Mouse (Mus musculus) bone marrow, adult 2 months (tissue): Measurements from ENCODE around the gene Ufc1. TPM values are rescaled to one million over a fixed set of nuclear protein-coding genes. Genes with fewer than 3 reads are reported as not detected.
"Not testable (repeated sequence)": the region's sequence is repeated elsewhere in the genome, so short reads cannot be mapped to it uniquely, and the experiment has no call there.

Experiments used
- H3K27ac ChIP-seq: fragments of 200-500 bp; 2 replicates; pipeline ENCODE4 v1.5.1; 2012; ENCODE audit warnings: low read depth, mild to moderate bottlenecking, control low read depth, inconsistent platforms, low read length; ENCODE audit not compliant: control insufficient read depth, poor library complexity, insufficient read depth
- H3K4me1 ChIP-seq: fragments of 200-500 bp; 2 replicates; pipeline ENCODE4 v1.6.1; 2011; ENCODE audit warnings: low read length; ENCODE audit not compliant: control insufficient read depth, insufficient read depth
- H3K4me3 ChIP-seq: fragments of 200-500 bp; replicated peaks from 2 replicates; pipeline ENCODE3; 2011; ENCODE audit warnings: mild to moderate bottlenecking, low read depth, low read length, control low read depth; ENCODE audit not compliant: control insufficient read depth
- CTCF ChIP-seq: fragments of 200-500 bp; IDR thresholded peaks from 2 replicates; pipeline ENCODE4 v1.5.1; 2011; ENCODE audit warnings: low read length, control low read depth; ENCODE audit not compliant: control insufficient read depth, insufficient read depth
- POLR2A ChIP-seq: fragments of 200-500 bp; IDR thresholded peaks from 2 replicates; pipeline ENCODE4 v1.6.1; 2011; ENCODE audit warnings: low read depth, mild to moderate bottlenecking, control low read depth, low read length, borderline replicate concordance; ENCODE audit not compliant: control insufficient read depth
- WGBS: fragments of 180-500 bp; shearing (Covaris S2); methylation state at CpG from one replicate; pipeline ENCODE4 v1.1.7; 2018; 5-methylcytosine and 5-hydroxymethylcytosine counted together
- polyA plus RNA-seq: library from polyadenylated mRNA; stranded (reverse); fragments of >200 nt; gene quantifications from 2 replicates; pipeline ENCODE4 v1.2.4, GENCODE M21; 2011; ENCODE audit warnings: low replicate concordance; ENCODE audit not compliant: missing spikeins, insufficient read depth, insufficient read length

Ufc1 gene
- polyA plus RNA-seq, 1 experiment = 84.2 TPM

DNA sequence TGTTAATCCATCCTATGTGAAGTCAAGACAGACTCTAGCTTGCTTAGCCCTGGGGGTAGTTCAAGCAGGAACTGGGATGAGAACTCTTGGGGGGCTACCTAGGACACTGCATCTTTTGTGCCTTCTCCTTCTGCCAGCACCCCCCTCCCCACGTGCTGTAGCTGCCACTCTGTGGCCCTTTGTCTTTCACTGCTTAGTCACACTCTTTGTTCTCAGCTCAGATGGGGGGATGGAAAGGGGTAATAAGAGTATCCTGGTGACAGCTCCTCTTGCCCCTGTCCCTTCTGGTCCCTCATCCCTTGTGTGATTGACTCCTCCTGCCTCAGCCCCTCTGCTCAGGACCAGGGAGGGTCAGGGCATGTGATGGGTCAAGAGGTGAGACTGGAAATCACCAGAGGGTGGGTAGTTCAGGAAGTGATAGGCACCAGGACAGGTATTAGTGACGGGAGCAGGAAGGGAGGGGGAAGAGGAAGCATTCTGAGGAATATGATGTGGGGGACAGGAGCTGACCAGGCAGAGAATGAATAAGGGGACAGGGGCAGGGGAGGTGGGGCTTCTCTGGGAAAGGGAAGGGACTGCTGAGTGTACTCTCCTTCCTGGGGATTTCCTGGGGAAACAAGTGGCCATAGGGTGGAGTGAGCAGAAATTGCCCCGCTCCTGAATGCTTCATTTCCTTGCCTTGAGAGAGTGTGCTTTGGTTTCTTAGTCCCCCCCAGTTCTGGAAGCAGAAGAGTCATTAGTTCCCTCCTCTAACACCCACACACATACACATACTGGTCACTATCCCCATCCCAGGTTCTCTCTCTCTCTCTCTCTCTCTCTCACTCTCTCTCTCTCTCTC, 46.2 kb downstream of the Ufc1 start:
- Histone ChIP-seq H3K4me1 (peaks cover 2% of the 10 kb centered on the region; the same call in 1 of the 2 replicates), H3K4me3 (no peak overlapping the region), H3K27ac (no peak overlapping the region)
- TF ChIP-seq CTCF (no peak), POLR2A (no peak)
- WGBS = 50% methylated on average over 3 of the region's 3 CpGs

GRCm38 (mm10) chr1:171247916-171248315, 46.9 kb downstream of the Ufc1 start:
- WGBS = 45% methylated on average over 4 of the region's 4 CpGs
- TF ChIP-seq POLR2A (no peak), CTCF (no peak)
- peaks cover 2% of the 10 kb centered on the region; the same call in 1 of the 2 replicates for H3K4me1 ChIP-seq
- H3K4me3 ChIP-seq = no peak overlapping the region
- no peak overlapping the region for H3K27ac ChIP-seq

- 14% methylated on average over 13 of the region's 13 CpGs for WGBS
- H3K27ac ChIP-seq = peak overlapping the region; percentile 48
- H3K4me1 ChIP-seq = peaks cover 2% of the 10 kb centered on the region; the same call in 1 of the 2 replicates
- TF ChIP-seq POLR2A = no peak
- TF ChIP-seq CTCF = no peak
- H3K4me3 ChIP-seq = peak overlapping the region; percentile 73
These were observed 47.4 kb downstream of the Ufc1 start for GRCm38 (mm10) chr1:171247453-171247841.

DNA sequence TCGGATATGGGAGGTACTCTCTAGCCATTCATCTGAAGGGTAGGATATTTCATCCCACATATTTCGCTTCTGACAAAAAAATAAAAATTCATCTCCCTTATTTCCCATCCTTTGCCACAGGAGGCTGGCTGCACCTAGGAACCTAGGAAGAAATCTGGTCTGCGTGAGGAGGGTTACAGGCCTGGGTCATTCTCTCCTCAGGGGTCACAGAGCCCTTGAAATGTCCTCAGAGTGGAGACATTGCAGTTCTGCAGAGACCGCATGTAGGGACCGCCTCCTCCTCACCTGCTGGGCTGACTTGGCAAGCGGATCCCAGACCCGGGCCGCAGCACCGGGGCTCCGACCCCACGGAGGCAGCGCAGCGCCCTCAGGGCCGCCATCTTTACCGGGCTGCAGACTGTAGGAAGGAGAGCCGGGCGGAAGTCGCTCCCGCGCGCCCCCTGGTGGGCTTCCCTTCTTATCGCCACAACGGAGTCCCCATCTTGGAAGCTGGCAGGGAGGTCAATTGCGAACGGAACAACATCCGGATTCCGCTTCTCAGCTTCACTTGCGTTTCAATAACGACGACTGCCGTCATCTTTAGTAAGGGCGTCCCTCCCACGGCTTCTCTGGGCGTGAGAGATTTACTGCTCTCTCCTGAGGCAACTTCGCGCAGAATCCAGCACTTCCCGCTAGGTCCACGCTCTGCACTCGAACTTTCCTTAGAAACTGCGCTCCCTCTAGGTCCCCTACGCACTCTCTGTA, 47.9 kb downstream of the Ufc1 start:
- H3K4me1 ChIP-seq = peaks cover 2% of the 10 kb centered on the region; the same call in 1 of the 2 replicates
- peak overlapping the region; percentile 48 for H3K27ac ChIP-seq
- WGBS = under 1% methylated on average over 41 of the region's 41 CpGs
- peak overlapping the region; percentile 83 for H3K4me3 ChIP-seq
- TF ChIP-seq POLR2A = peak; percentile 84; the same call in 1 of the 2 replicates
- peak; percentile 86 for TF ChIP-seq CTCF

GRCm38 (mm10) chr1:171245353-171245752, 49.5 kb downstream of the Ufc1 start:
- no peak overlapping the region for H3K4me3 ChIP-seq
- no peak overlapping the region for H3K27ac ChIP-seq
- H3K4me1 ChIP-seq = peaks cover 2% of the 10 kb centered on the region; the same call in 1 of the 2 replicates
- WGBS = 90% methylated on average over 8 of the region's 8 CpGs
- TF ChIP-seq CTCF (no peak), POLR2A (no peak)

GRCm38 (mm10) chr1:171241952-171242351, 52.9 kb downstream of the Ufc1 start:
- not testable (repeated sequence) for H3K27ac ChIP-seq, H3K4me3 ChIP-seq, H3K4me1 ChIP-seq
- WGBS = 89% methylated on average over 12 of the region's 12 CpGs

DNA sequence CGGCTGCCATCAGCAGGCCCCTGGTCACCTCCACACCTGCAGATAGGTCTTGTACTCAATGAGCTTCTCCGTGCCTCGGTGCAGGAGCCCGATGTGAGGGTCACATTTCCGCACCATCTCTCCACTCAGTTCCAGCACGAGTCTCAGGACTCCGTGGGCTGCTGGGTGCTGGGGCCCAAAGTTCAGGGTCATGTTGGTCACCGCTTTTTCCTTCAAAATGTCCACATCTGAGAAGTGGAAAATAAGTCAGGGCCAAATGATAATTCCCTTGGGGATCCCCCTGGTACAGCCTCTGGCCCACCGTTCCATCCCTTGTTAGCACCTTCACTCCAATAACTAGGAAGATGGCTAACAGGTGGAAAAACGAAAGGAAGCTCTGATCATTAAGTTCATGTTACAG, 53.9 kb downstream of the Ufc1 start:
- TF ChIP-seq POLR2A (no peak), CTCF (no peak)
- Histone ChIP-seq H3K27ac (no peak overlapping the region), H3K4me1 (no peaks in the 10 kb centered on the region), H3K4me3 (no peak overlapping the region)
- 90% methylated on average over 10 of the region's 10 CpGs for WGBS

- H3K4me1 ChIP-seq = no peaks in the 10 kb centered on the region; the same call in 1 of the 2 replicates
- TF ChIP-seq POLR2A = no peak
- no peak for TF ChIP-seq CTCF
- no peak overlapping the region for H3K27ac ChIP-seq
- no peak overlapping the region for H3K4me3 ChIP-seq
- WGBS = 87% methylated on average over 15 of the region's 15 CpGs
These were observed 54.7 kb downstream of the Ufc1 start for GRCm38 (mm10) chr1:171239992-171240744.

Other genes with a start within 250 kb of the Ufc1 start
- gene Fcgr3, start 230.1 kb downstream of the Ufc1 start, polyA plus RNA-seq = 18.2 and 56.7 TPM in 2 replicates
- not detected in 2 replicates for gene Cfap126, start 181.1 kb downstream of the Ufc1 start, polyA plus RNA-seq
- 63.6 and 72.1 TPM in 2 replicates for gene Sdhc, start 144.4 kb downstream of the Ufc1 start, polyA plus RNA-seq
- gene Mpz, start 144.3 kb downstream of the Ufc1 start, polyA plus RNA-seq = not detected in 2 replicates
- gene Pcp4l1, start 98.8 kb downstream of the Ufc1 start, polyA plus RNA-seq = 4.3 and 5.1 TPM in 2 replicates
- gene Nr1i3, start 81.1 kb downstream of the Ufc1 start, polyA plus RNA-seq = 0.80 and 1.0 TPM in 2 replicates
- gene Tomm40l, start 72.5 kb downstream of the Ufc1 start, polyA plus RNA-seq = 10.8 and 20.1 TPM in 2 replicates
- gene Apoa2, start 70.0 kb downstream of the Ufc1 start, polyA plus RNA-seq = 66.3 and 203 TPM in 2 replicates
- 102 and 317 TPM in 2 replicates for gene Fcer1g, start 60.7 kb downstream of the Ufc1 start, polyA plus RNA-seq
- 0.25 TPM in 1 of 2 replicates, not detected in the other for gene Adamts4, start 44.6 kb downstream of the Ufc1 start, polyA plus RNA-seq
- gene Ndufs2, start 43.6 kb downstream of the Ufc1 start, polyA plus RNA-seq = 109 and 134 TPM in 2 replicates
- gene B4galt3, start 24.7 kb downstream of the Ufc1 start, polyA plus RNA-seq = 29.8 and 67.5 TPM in 2 replicates
- 197 and 282 TPM in 2 replicates for gene Ppox, start 13.8 kb downstream of the Ufc1 start, polyA plus RNA-seq
- 39.1 and 60.0 TPM in 2 replicates for gene Usp21, start 7.0 kb downstream of the Ufc1 start, polyA plus RNA-seq
- 31.6 and 49.7 TPM in 2 replicates for gene Dedd, start 34.1 kb upstream of the Ufc1 start, polyA plus RNA-seq
- gene Nit1, start 50.6 kb upstream of the Ufc1 start, polyA plus RNA-seq = 16.0 and 18.8 TPM in 2 replicates
- gene Pfdn2, start 50.6 kb upstream of the Ufc1 start, polyA plus RNA-seq = 73.2 and 94.4 TPM in 2 replicates
- gene Klhdc9, start 65.8 kb upstream of the Ufc1 start, polyA plus RNA-seq = 1.3 TPM in 1 of 2 replicates, not detected in the other
- gene Nectin4, start 75.1 kb upstream of the Ufc1 start, polyA plus RNA-seq = 0.27 and 1.1 TPM in 2 replicates
- 36.8 and 72.9 TPM in 2 replicates for gene Arhgap30, start 93.9 kb upstream of the Ufc1 start, polyA plus RNA-seq
- gene Usf1, start 116.3 kb upstream of the Ufc1 start, polyA plus RNA-seq = 48.6 and 92.2 TPM in 2 replicates
- 8.7 and 19.3 TPM in 2 replicates for gene Tstd1, start 123.8 kb upstream of the Ufc1 start, polyA plus RNA-seq
- gene F11r, start 142.5 kb upstream of the Ufc1 start, polyA plus RNA-seq = 13.2 and 21.5 TPM in 2 replicates
- gene Alyref2, start 208.5 kb upstream of the Ufc1 start, polyA plus RNA-seq = 4.5 and 8.7 TPM in 2 replicates
- gene Itln1, start 240.3 kb upstream of the Ufc1 start, polyA plus RNA-seq = not detected in 2 replicates